Mouse (Mus musculus) hindbrain, postnatal 0 days (tissue): Measurements from ENCODE around the gene Cwc27. TPM values are rescaled to one million over a fixed set of nuclear protein-coding genes. Genes with fewer than 3 reads are reported as not detected.

Experiments
- ATAC-seq: fragments of 200-750 bp; cut with Nextera tagmentation; 2 replicates; pipeline ENCODE4 v1.8.0; 2017; ENCODE audit warnings: mild to moderate bottlenecking, moderate TSS enrichment, moderate library complexity
- DNase-seq: peaks from one replicate; pipeline ENCODE4 v3.0.0-alpha.2; 2015; ENCODE audit warnings: low spot score
- H3K27ac ChIP-seq: fragments of 300-500 bp; sonication (generic); 2 replicates; pipeline ENCODE4 v1.5.1; 2014; ENCODE audit warnings: mild to moderate bottlenecking
- H3K27me3 ChIP-seq: fragments of 300-500 bp; sonication (generic); 2 replicates; pipeline ENCODE4 v1.6.1; 2014; ENCODE audit warnings: low read length, mixed read lengths; ENCODE audit not compliant: insufficient read depth
- H3K36me3 ChIP-seq: fragments of 300-500 bp; sonication (generic); 2 replicates; pipeline ENCODE4 v1.6.1; 2014; ENCODE audit warnings: low read length, mixed read lengths; ENCODE audit not compliant: insufficient read depth
- H3K4me1 ChIP-seq: fragments of 300-500 bp; sonication (generic); 2 replicates; pipeline ENCODE4 v1.6.1; 2014; ENCODE audit warnings: antibody characterized with exemption, low read length, mixed read lengths; ENCODE audit not compliant: insufficient read depth
- H3K4me2 ChIP-seq: fragments of 300-500 bp; sonication (generic); 2 replicates; pipeline ENCODE4 v1.6.1; 2014; ENCODE audit warnings: low read depth, mild to moderate bottlenecking, low read length, moderate library complexity, mixed read lengths
- H3K4me3 ChIP-seq: fragments of 300-500 bp; sonication (generic); 2 replicates; pipeline ENCODE4 v1.5.1; 2014; ENCODE audit warnings: low read length
- H3K9ac ChIP-seq: fragments of 300-500 bp; sonication (generic); replicated peaks from 2 replicates; pipeline ENCODE4 v1.6.1; 2014; ENCODE audit warnings: mild to moderate bottlenecking, low read length, moderate library complexity, mixed read lengths
- H3K9me3 ChIP-seq: fragments of 300-500 bp; sonication (generic); 2 replicates; pipeline ENCODE4 v1.6.1; 2016; ENCODE audit warnings: low read length, mixed read lengths
- CTCF ChIP-seq: IDR thresholded peaks from 2 replicates; pipeline ENCODE4 v1.5.1; 2016; ENCODE audit warnings: antibody characterized with exemption, control low read depth, low read depth
- WGBS: fragments of 180-500 bp; shearing (Covaris S2); extraction: QIAGEN DNeasy Blood & Tissue Kit; methylation state at CpG from one replicate; pipeline ENCODE4 v1.1.7; 2014; 5-methylcytosine and 5-hydroxymethylcytosine counted together
- polyA plus RNA-seq: library from polyadenylated mRNA; unstranded; fragments of >200 nt; fragmentation: Nextera tagmentation; extraction: Ambion mirVana; gene quantifications from 2 replicates; pipeline ENCODE4 v1.2.1, GENCODE M21; 2015
- total RNA-seq: library from RNA; depleted of rRNA; stranded (reverse); fragments of >200 nt; gene quantifications from 2 replicates; pipeline ENCODE4 v1.2.3, GENCODE M21; 2014

Cwc27 gene
- total and polyA plus RNA-seq, 2 experiments from 2014 or later: 5.4 to 23.0 TPM

DNA sequence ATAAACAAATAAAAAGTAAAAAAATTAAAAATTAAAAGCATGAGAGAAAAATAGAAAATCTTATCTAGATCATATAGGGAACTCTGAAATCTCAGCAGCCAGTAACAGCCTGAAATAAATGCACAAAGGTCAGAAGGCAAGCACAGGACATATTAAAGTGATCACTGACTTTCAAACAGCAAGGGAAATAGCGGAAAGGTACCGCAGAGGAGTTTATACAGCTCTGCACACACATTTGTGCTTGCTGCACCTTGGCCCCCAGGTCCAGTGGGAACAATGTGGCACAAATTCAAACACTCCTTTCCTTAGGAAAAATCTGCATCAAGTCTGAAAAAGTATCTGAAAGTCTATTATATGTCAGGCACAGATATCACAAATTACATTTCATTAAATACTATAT, 166.3 kb downstream of the Cwc27 start:
- ATAC-seq: no peak
- no peaks in the 10 kb centered on the region for H3K27me3 ChIP-seq
- H3K9me3 ChIP-seq: no peaks in the 10 kb centered on the region
- no peaks in the 10 kb centered on the region for H3K4me1 ChIP-seq
- H3K27ac ChIP-seq: no peak overlapping the region
- 95% methylated on average over 2 of the region's 2 CpGs for WGBS
- no peak for DNase-seq
- H3K4me2 ChIP-seq: no peak overlapping the region
- no peaks in the 10 kb centered on the region for H3K36me3 ChIP-seq
- no peak overlapping the region for H3K4me3 ChIP-seq
- no peak overlapping the region for H3K9ac ChIP-seq
- TF ChIP-seq CTCF: no peak

DNA sequence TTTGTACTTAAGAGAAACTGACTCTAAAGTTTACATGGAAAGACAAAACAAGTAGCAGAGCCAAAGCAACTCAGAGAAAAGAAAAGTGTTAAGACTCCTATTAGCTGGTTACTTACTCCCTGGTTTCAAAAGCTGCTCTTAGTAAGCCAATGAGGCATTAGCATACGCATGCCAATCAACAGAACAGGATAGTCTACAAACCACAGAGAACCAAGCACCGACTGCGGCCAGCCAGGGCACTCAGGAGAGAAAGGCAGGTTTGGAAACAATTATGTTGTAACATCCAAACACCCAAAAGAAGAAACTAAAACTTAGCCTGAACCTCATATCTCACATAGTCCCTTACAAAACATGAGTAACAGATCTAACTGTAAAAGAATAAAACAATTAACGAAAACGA, 166.8 kb downstream of the Cwc27 start:
- Histone ChIP-seq H3K9me3 (no peaks in the 10 kb centered on the region), H3K27me3 (no peaks in the 10 kb centered on the region), H3K27ac (no peak overlapping the region), H3K9ac (no peak overlapping the region), H3K4me1 (no peaks in the 10 kb centered on the region), H3K36me3 (no peaks in the 10 kb centered on the region), H3K4me2 (no peak overlapping the region), H3K4me3 (no peak overlapping the region)
- 68% methylated on average over 5 of the region's 5 CpGs for WGBS
- TF ChIP-seq CTCF: no peak
- ATAC-seq (no peak), DNase-seq (no peak)

DNA sequence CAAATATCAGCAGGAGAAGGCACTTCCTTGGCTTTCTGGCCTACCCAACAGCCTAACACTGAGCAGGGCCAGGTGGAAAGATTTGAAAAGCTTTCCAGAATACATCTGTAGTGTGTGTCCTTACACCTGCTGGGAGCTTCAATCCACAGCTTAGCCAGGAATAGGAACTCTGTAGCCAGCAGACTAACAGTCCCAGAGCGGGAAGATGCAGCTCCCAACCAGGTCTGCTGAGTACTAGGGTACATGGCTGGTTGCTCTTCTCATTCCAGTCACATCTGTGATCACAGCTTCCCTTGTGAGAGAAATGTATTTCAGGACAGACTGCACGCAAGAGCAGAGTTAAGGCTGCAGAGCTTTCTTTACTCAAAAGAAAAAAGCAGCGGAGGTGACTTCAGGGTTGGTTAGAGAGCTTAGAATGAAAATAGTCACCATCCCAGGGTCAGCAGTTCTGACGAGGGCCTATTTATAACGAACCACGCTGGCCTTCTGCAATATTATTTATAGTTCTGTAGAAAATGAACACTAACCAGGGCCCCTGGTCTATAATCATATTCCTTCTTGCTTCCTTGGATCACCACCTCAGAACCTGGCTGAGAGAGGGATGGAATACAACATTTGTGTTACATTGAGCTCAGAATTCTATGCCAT, 171.0 kb downstream of the Cwc27 start:
- no peak for DNase-seq
- ATAC-seq: no peak
- no peaks in the 10 kb centered on the region for H3K9me3 ChIP-seq
- H3K36me3 ChIP-seq: no peaks in the 10 kb centered on the region
- no peaks in the 10 kb centered on the region for H3K4me1 ChIP-seq
- H3K4me2 ChIP-seq: no peak overlapping the region
- H3K27me3 ChIP-seq: no peaks in the 10 kb centered on the region
- H3K27ac ChIP-seq: no peak overlapping the region
- TF ChIP-seq CTCF: no peak
- H3K9ac ChIP-seq: no peak overlapping the region
- H3K4me3 ChIP-seq: no peak overlapping the region
- 85% methylated on average over 6 of the region's 6 CpGs for WGBS

DNA sequence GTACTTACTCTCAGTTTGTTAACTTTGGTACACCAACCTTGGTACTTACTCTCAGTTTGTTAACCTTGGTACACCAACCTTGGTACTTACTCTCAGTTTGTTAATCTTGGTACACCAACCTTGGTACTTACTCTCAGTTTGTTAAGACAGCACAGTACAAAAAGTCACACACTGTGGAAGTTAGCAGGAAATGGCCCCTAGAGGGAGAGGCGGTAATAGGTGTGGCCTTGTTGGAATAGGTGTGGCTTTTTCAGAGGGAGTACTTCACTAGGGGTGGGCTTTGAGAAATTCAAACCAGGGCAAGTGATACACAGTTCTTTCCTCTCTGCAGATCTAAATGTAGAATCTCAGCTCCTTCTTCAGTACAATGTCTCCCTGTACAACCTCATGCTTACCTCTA, 172.8 kb downstream of the Cwc27 start:
- no peaks in the 10 kb centered on the region for H3K9me3 ChIP-seq

DNA sequence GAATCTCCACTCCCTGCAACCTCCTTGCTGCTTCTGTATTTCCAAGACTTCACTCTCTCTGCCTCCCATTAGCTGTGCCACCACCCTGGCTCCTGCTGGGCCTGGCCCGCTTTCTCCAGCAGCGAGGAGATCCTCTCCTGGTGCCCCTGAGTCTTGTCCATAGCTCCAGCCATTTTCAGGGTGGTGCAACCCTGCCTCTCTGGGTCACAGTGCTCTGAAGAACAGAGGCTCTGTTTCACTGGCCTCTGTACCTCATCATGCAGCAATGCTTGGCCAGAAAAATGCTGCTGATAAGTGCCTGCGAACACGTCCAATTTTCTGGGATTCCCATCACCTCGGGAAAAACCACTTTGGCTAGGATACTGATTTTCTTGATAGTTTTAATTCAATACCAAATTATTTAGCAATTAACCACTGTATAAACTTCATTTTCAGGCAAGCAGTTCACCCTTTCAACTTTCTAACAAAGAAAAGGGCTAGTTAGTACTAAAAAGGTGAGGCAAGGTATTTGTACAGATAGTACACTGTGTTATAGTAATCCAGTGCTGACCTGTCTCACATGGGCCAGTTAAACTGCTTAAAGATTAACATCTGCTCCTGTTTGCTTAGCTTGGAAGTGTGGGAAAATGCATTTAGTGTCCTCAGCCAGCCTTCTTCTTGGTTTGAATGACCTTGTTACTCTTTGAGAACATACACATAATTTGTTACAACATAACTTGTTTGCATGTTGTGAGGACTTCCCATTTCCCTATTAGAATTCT, 176.1 kb downstream of the Cwc27 start:
- WGBS: 80% methylated on average over 5 of the region's 5 CpGs
- DNase-seq (no peak), ATAC-seq (no peak)
- no peaks in the 10 kb centered on the region for H3K4me1 ChIP-seq
- no peak overlapping the region for H3K4me3 ChIP-seq
- no peaks in the 10 kb centered on the region for H3K27me3 ChIP-seq
- no peak for TF ChIP-seq CTCF
- no peaks in the 10 kb centered on the region for H3K9me3 ChIP-seq
- no peak overlapping the region for H3K9ac ChIP-seq
- H3K4me2 ChIP-seq: no peak overlapping the region
- H3K27ac ChIP-seq: no peak overlapping the region
- H3K36me3 ChIP-seq: no peaks in the 10 kb centered on the region

More for the DNA sequence above, 172.8 kb downstream of the Cwc27 start:
- ATAC-seq (no peak), DNase-seq (no peak)
- WGBS: 94% methylated on average over 1 of the region's 1 CpGs
- Histone ChIP-seq H3K36me3 (no peaks in the 10 kb centered on the region), H3K27ac (no peak overlapping the region), H3K4me3 (no peak overlapping the region), H3K27me3 (no peaks in the 10 kb centered on the region), H3K4me1 (no peaks in the 10 kb centered on the region), H3K4me2 (no peak overlapping the region), H3K9ac (no peak overlapping the region)
- TF ChIP-seq CTCF: no peak

DNA sequence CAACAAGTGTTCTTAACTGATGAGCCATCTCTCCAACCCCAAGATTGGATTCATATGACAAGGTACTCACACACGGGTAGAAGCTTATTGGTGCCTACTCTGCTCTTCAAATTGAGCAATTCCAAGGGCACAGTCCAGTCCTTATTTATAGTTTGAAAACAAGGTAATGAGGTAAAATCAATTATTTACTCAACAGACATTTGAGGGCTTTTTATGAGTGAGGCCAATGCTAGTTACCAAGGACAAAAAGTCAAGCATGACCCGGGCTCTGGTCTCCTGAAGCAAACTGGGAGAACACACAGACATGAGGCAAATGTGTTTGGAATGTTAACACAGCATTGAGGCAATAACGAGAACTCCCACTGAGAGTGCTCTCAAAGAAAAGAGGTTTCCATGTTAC, 178.0 kb downstream of the Cwc27 start:
- no peaks in the 10 kb centered on the region for H3K36me3 ChIP-seq
- H3K9me3 ChIP-seq: no peaks in the 10 kb centered on the region
- no peak overlapping the region for H3K27ac ChIP-seq
- 88% methylated on average over 3 of the region's 3 CpGs for WGBS
- DNase-seq (no peak), ATAC-seq (no peak)
- H3K4me3 ChIP-seq: no peak overlapping the region
- H3K4me1 ChIP-seq: no peaks in the 10 kb centered on the region
- no peak for TF ChIP-seq CTCF
- no peak overlapping the region for H3K9ac ChIP-seq
- H3K4me2 ChIP-seq: no peak overlapping the region
- no peaks in the 10 kb centered on the region for H3K27me3 ChIP-seq

DNA sequence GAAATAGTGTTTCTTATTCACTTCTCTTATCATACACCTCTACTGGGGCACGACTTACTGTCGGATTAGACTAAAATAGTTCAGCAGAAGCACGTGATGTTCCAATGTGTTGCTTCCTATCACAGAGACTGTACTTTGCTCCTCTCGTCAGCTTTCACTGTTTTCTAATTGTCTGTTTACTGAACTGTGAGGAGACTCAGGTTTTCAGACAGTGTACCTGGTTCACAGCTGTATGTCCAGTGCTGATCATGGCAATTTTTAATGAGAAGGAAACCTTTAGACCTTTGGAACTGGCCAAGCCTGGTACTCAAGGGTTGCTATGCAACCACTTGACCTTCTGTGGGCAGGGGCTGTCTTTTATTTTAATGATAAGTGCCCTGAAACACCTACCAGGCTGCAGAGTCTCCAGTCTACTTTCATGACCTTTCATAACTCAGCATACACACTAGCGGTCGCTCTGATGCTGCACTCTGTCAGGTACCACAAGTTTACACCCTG, 180.9 kb downstream of the Cwc27 start:
- no peaks in the 10 kb centered on the region for H3K9me3 ChIP-seq
- no peak for DNase-seq
- H3K4me3 ChIP-seq: no peak overlapping the region
- TF ChIP-seq CTCF: no peak
- ATAC-seq: no peak
- H3K9ac ChIP-seq: no peak overlapping the region
- WGBS: 83% methylated on average over 6 of the region's 6 CpGs
- H3K4me2 ChIP-seq: no peak overlapping the region
- no peaks in the 10 kb centered on the region for H3K36me3 ChIP-seq
- no peaks in the 10 kb centered on the region for H3K4me1 ChIP-seq
- H3K27me3 ChIP-seq: no peaks in the 10 kb centered on the region
- H3K27ac ChIP-seq: no peak overlapping the region
